In genomic region chr4:146469984-146470383, GRCm38 (mm10) we compare ENCODE assay signal across 11 mouse cellular contexts. TPM values are rescaled to one million over a fixed set of nuclear protein-coding genes. Genes with fewer than 3 reads are reported as not detected.
DNase-seq lines count a peak whose midpoint lies in the region; ATAC-seq lines count a peak whose summit lies in the region.
"Not testable (repeated sequence)": the region's sequence is repeated elsewhere in the genome, so short reads cannot be mapped to it uniquely, and the experiment has no call there.
"Had no signal": no experiment of that assay in that cellular context is flagged by ENCODE, and none has a peak within 500 bp of the region (broad histone marks: within the 10 kb centered on the region; RNA-seq: fewer than 3 reads in every experiment).

No protein-coding gene starts in this region.

- ATAC-seq in common myeloid progenitor, adult 5-6 weeks (replicated peaks; ENCODE audit: low read depth, poor library complexity, severe bottlenecking), result peak; percentile 34; the same call in 1 of the 2 replicates
- peak; percentile 12 to 16; a peak in 1 of 4 replicates for ATAC-seq in hematopoietic stem cell, adult 5-6 weeks (replicated peaks in 1 of 2; ENCODE audit: insufficient read depth in 1 of 2, low FRiP score in 2 of 2, low TSS enrichment in 1 of 2, low read depth in 1 of 2, poor library complexity in 2 of 2, severe bottlenecking in 2 of 2)
- ATAC-seq in intestine, embryonic 15.5 days, result peak; percentile 29; the same call in 1 of the 2 replicates
- peak; percentile 52; the same call in 1 of the 2 replicates for ATAC-seq in limb, embryonic 11.5 days (ENCODE audit: insufficient number of reproducible peaks, low FRiP score, low TSS enrichment, low read depth)
- ATAC-seq in liver, embryonic 12.5 days, result peak; percentile 43; the same call in 1 of the 2 replicates
- 0 out of 2 replicates have a peak, but pooled peaks have one; percentile 12 for ATAC-seq in megakaryocyte-erythroid progenitor cell, adult 5-6 weeks (replicated peaks; ENCODE audit: low FRiP score, low TSS enrichment, poor library complexity, severe bottlenecking)
- peak; percentile 36; the same call in 1 of the 2 replicates for ATAC-seq in neural tube, embryonic 11.5 days (ENCODE audit: insufficient read depth, low FRiP score, low TSS enrichment)

- not testable (repeated sequence) for DNase-seq in limb, embryonic 11.5 days (ENCODE audit: low spot score); neural tube, embryonic 11.5 days (ENCODE audit: low spot score)

- not testable (repeated sequence) for H3K4me2 ChIP-seq in intestine, embryonic 15.5 days (replicated peaks); limb, embryonic 11.5 days (ENCODE audit: low read depth, severe bottlenecking); liver, embryonic 12.5 days; neural tube, embryonic 11.5 days (ENCODE audit: low read depth)

- H3K9ac ChIP-seq in intestine, embryonic 15.5 days; limb, embryonic 11.5 days (ENCODE audit: low read length); liver, embryonic 12.5 days; neural tube, embryonic 11.5 days (ENCODE audit: low read length): not testable (repeated sequence)

- WGBS in intestine, embryonic 15.5 days, result 96% methylated on average over 11 of the region's 12 CpGs
- 93% methylated on average over 9 of the region's 12 CpGs for WGBS in limb, embryonic 11.5 days
- 83% methylated on average over 10 of the region's 12 CpGs for WGBS in liver, embryonic 12.5 days (ENCODE audit: insufficient replicate concordance)
- 93% methylated on average over 9 of the region's 12 CpGs for WGBS in neural tube, embryonic 11.5 days

- not testable (repeated sequence) for H3K4me3 ChIP-seq in intestine, embryonic 15.5 days (replicated peaks); limb, embryonic 11.5 days (ENCODE audit: low read depth, low read length); liver, embryonic 12.5 days; neural tube, embryonic 11.5 days (ENCODE audit: low read depth, low read length)

- H3K27ac ChIP-seq in intestine, embryonic 15.5 days; limb, embryonic 11.5 days (replicated peaks; ENCODE audit: low read depth, low read length); liver, embryonic 12.5 days; neural tube, embryonic 11.5 days (ENCODE audit: low read depth, low read length): not testable (repeated sequence)

- not testable (repeated sequence) for H3K9me3 ChIP-seq in intestine, embryonic 15.5 days; limb, embryonic 11.5 days (ENCODE audit: control insufficient read depth, low read length); neural tube, embryonic 11.5 days (ENCODE audit: control insufficient read depth, low read length)
- peaks cover 17% of the 10 kb centered on the region for H3K9me3 ChIP-seq in liver, embryonic 12.5 days (replicated peaks)

- H3K27me3 ChIP-seq in intestine, embryonic 15.5 days (replicated peaks); limb, embryonic 11.5 days (ENCODE audit: control insufficient read depth, insufficient read depth, low read length); liver, embryonic 12.5 days (replicated peaks); neural tube, embryonic 11.5 days (ENCODE audit: control insufficient read depth, insufficient read depth, low read length): not testable (repeated sequence)

- H3K36me3 ChIP-seq in intestine, embryonic 15.5 days; limb, embryonic 11.5 days (ENCODE audit: control insufficient read depth, insufficient read depth, low read length); neural tube, embryonic 11.5 days (ENCODE audit: control insufficient read depth, insufficient read depth, low read length): not testable (repeated sequence)
- H3K36me3 ChIP-seq in liver, embryonic 12.5 days, result peaks cover 16% of the 10 kb centered on the region

- not testable (repeated sequence) for H3K4me1 ChIP-seq in intestine, embryonic 15.5 days (replicated peaks); limb, embryonic 11.5 days (ENCODE audit: control insufficient read depth, insufficient read depth, low read length); liver, embryonic 12.5 days; neural tube, embryonic 11.5 days (ENCODE audit: control insufficient read depth, insufficient read depth, low read length)

RNA-seq across cellular contexts. Expression of gene Zfp992, which starts 21.2 kb away (rescaled TPM):
- total RNA-seq in common myeloid progenitor, adult 5-6 weeks (2017), result 11.4 and 19.5 TPM in 2 replicates
- 17.8 and 24.8 TPM in 2 replicates for total RNA-seq in hematopoietic stem cell, adult 5-6 weeks (2017)
- 3.5 and 3.9 TPM in 2 replicates for polyA plus RNA-seq in intestine, embryonic 15.5 days (2015; fragmentation: Nextera tagmentation; extraction: Ambion mirVana)
- 5.6 TPM in 2 replicates for polyA plus RNA-seq in limb, embryonic 11.5 days (2014; fragmentation: Nextera tagmentation; extraction: Ambion mirVana)
- 4.7 and 4.8 TPM in 2 replicates for polyA plus RNA-seq in liver, embryonic 12.5 days (2016; fragmentation: Nextera tagmentation; extraction: Ambion mirVana)
- total RNA-seq in megakaryocyte-erythroid progenitor cell, adult 5-6 weeks (2014; fragmentation: Nextera tagmentation), result 18.9 and 19.5 TPM in 2 replicates
- 9.3 and 11.8 TPM in 2 replicates for total RNA-seq in megakaryocyte-erythroid progenitor cell, adult 5-6 weeks (2017)
- 3.9 and 4.1 TPM in 2 replicates for polyA plus RNA-seq in neural tube, embryonic 11.5 days (2014; fragmentation: Nextera tagmentation; extraction: Ambion mirVana)

RNA-seq across cellular contexts. Expression of gene Zfp981, which starts 31.8 kb away (rescaled TPM):
- not detected in 2 replicates for total RNA-seq in common myeloid progenitor, adult 5-6 weeks (2017)
- not detected in 2 replicates for total RNA-seq in hematopoietic stem cell, adult 5-6 weeks (2017)
- polyA plus RNA-seq in intestine, embryonic 15.5 days (2015; fragmentation: Nextera tagmentation; extraction: Ambion mirVana), result 0.05 TPM in 1 of 2 replicates, not detected in the other
- polyA plus RNA-seq in limb, embryonic 11.5 days (2014; fragmentation: Nextera tagmentation; extraction: Ambion mirVana), result 0.05 TPM in 1 of 2 replicates, not detected in the other
- polyA plus RNA-seq in liver, embryonic 12.5 days (2016; fragmentation: Nextera tagmentation; extraction: Ambion mirVana), result 0.15 and 0.17 TPM in 2 replicates
- not detected in 2 replicates for total RNA-seq in megakaryocyte-erythroid progenitor cell, adult 5-6 weeks (2014; fragmentation: Nextera tagmentation)
- not detected in 2 replicates for total RNA-seq in megakaryocyte-erythroid progenitor cell, adult 5-6 weeks (2017)
- polyA plus RNA-seq in neural tube, embryonic 11.5 days (2014; fragmentation: Nextera tagmentation; extraction: Ambion mirVana), result 0.15 TPM in 1 of 2 replicates, not detected in the other
- polyA plus RNA-seq: CD4-positive, CD25-positive, alpha-beta regulatory T cell, adult 4 months; embryonic facial prominence, embryonic 11.5 days; erythroblast, embryonic 14.5 days; G1E had no signal
